ENCODE assay signal across 28 mouse cellular contexts in genomic region chr5:35578411-35578810, GRCm38 (mm10). TPM values are rescaled to one million over a fixed set of nuclear protein-coding genes. Genes with fewer than 3 reads are reported as not detected.
DNase-seq lines count a peak whose midpoint lies in the region; ATAC-seq and TF ChIP-seq lines count a peak whose summit lies in the region.
"Had no signal": no experiment of that assay in that cellular context is flagged by ENCODE, and none has a peak within 500 bp of the region (broad histone marks: within the 10 kb centered on the region; RNA-seq: fewer than 3 reads in every experiment).

No protein-coding gene starts in this region.

- H3K27me3 ChIP-seq in kidney, adult 2 months (replicated peaks; ENCODE audit: control insufficient read depth, insufficient read depth, low read length) = no peaks in the 10 kb centered on the region
- no peaks in the 10 kb centered on the region for H3K27me3 ChIP-seq in megakaryocyte, embryonic 14.5 days (replicated peaks)
- H3K27me3 ChIP-seq: embryonic facial prominence, embryonic 13.5 days; embryonic facial prominence, embryonic 15.5 days; Patski had no signal

- no peak for TF ChIP-seq CTCF in kidney, adult 2 months (conservative IDR thresholded peaks at IDR 0.05; ENCODE audit: insufficient read depth, insufficient read length, low read depth, low read length)

- H3K4me3 ChIP-seq in kidney, adult 2 months (ENCODE audit: insufficient read depth, low read depth, low read length) = no peak overlapping the region
- peak overlapping the region; percentile 14 for H3K4me3 ChIP-seq in megakaryocyte, embryonic 14.5 days (replicated peaks)
- H3K4me3 ChIP-seq: embryonic facial prominence, embryonic 13.5 days; embryonic facial prominence, embryonic 15.5 days; erythroblast, embryonic 14.5 days; forebrain, embryonic 10.5 days; forebrain, embryonic 12.5 days had no signal

- H3K9me3 ChIP-seq in megakaryocyte, embryonic 14.5 days = no peaks in the 10 kb centered on the region
- H3K9me3 ChIP-seq: embryonic facial prominence, embryonic 13.5 days; embryonic facial prominence, embryonic 15.5 days; forebrain, embryonic 10.5 days; forebrain, embryonic 12.5 days had no signal

- DNase-seq in kidney, adult 2 months = peak; percentile 77
- no peak for DNase-seq in kidney, adult 18-20 months
- DNase-seq in kidney, adult 9 months = peak; percentile 78
- DNase-seq in kidney, postnatal 14 days = no peak
- DNase-seq in adipocyte (ENCODE audit: low spot score) = peak; percentile 75
- no peak for DNase-seq in ovary, adult 18-20 months (ENCODE audit: low spot score)
- DNase-seq: adrenal gland, adult 2 months; adrenal gland, postnatal 10 days; adrenal gland, postnatal 25 days; cerebellum, adult 11 months; cerebellum, adult 18-20 months; cerebellum, adult 8-10 months; cerebellum, adult 9-11 months; cerebellum, postnatal 14 days; cerebellum, postnatal 36 days; embryo, embryonic 11 days had no signal

- H3K27ac ChIP-seq in kidney, adult 2 months (ENCODE audit: insufficient read depth, low read depth, low read length) = peak overlapping the region; percentile 73
- H3K27ac ChIP-seq: embryonic facial prominence, embryonic 13.5 days; embryonic facial prominence, embryonic 15.5 days; forebrain, embryonic 10.5 days; forebrain, embryonic 12.5 days had no signal

- 48% methylated on average over 2 of the region's 2 CpGs for WGBS in kidney, adult 2 months

- no peak for TF ChIP-seq POLR2A in kidney, adult 2 months (IDR thresholded peaks at IDR 0.05; ENCODE audit: low read depth, low read length)

- no peaks in the 10 kb centered on the region for H3K36me3 ChIP-seq in kidney, adult 2 months (ENCODE audit: control insufficient read depth, insufficient read depth, low read length)
- peaks cover 5% of the 10 kb centered on the region for H3K36me3 ChIP-seq in megakaryocyte, embryonic 14.5 days (replicated peaks; ENCODE audit: low read length)
- H3K36me3 ChIP-seq: forebrain, embryonic 12.5 days had no signal

- ATAC-seq in megakaryocyte, adult 5-6 weeks (ENCODE audit: poor library complexity, severe bottlenecking) = no peak
- ATAC-seq: activated CD4-positive, CD25-positive, alpha-beta regulatory T cell, adult 4 months; forebrain, embryonic 14.5 days; forebrain, embryonic 16.5 days; Patski had no signal

- H3K4me1 ChIP-seq in kidney, adult 2 months (ENCODE audit: control insufficient read depth, insufficient read depth, low read length) = peaks cover 14% of the 10 kb centered on the region
- H3K4me1 ChIP-seq in megakaryocyte, embryonic 14.5 days = peaks cover 79% of the 10 kb centered on the region

RNA-seq across cellular contexts. Expression of gene Trmt44, which starts 3.5 kb away (rescaled TPM):
- polyA plus RNA-seq in kidney, adult 2 months (2012; rRNA removed) = 4.4 and 4.5 TPM in 2 replicates
- polyA plus RNA-seq in megakaryocyte, embryonic 14.5 days (2012; ENCODE audit: insufficient read depth, low replicate concordance) = 1.2 and 2.3 TPM in 2 replicates
- 4.4 and 6.1 TPM in 2 replicates for total RNA-seq in megakaryocyte, adult 5-6 weeks (2015)
- total RNA-seq in megakaryocyte, adult 5-6 weeks (2017) = 5.7 and 7.7 TPM in 2 replicates

RNA-seq across cellular contexts. Expression of gene Acox3, which starts 4.4 kb away (rescaled TPM):
- polyA plus RNA-seq in kidney, adult 2 months (2012; rRNA removed) = 77.9 and 83.6 TPM in 2 replicates
- polyA plus RNA-seq in megakaryocyte, embryonic 14.5 days (2012; ENCODE audit: insufficient read depth, low replicate concordance) = 2.2 and 5.1 TPM in 2 replicates
- total RNA-seq in megakaryocyte, adult 5-6 weeks (2015) = 54.4 and 64.0 TPM in 2 replicates
- total RNA-seq in megakaryocyte, adult 5-6 weeks (2017) = 64.0 and 74.3 TPM in 2 replicates

RNA-seq across cellular contexts. Expression of gene Cpz, which starts 52.9 kb away (rescaled TPM):
- polyA plus RNA-seq in kidney, adult 2 months (2012; rRNA removed) = 1.4 and 3.0 TPM in 2 replicates
- not detected in 2 replicates for polyA plus RNA-seq in megakaryocyte, embryonic 14.5 days (2012; ENCODE audit: insufficient read depth, low replicate concordance)
- total RNA-seq in megakaryocyte, adult 5-6 weeks (2015) = not detected in 2 replicates
- not detected in 2 replicates for total RNA-seq in megakaryocyte, adult 5-6 weeks (2017)
- total RNA-seq: common myeloid progenitor, adult 5-6 weeks had no signal
- polyA plus RNA-seq: activated CD4-positive, CD25-positive, alpha-beta regulatory T cell, adult 4 months; erythroblast, embryonic 14.5 days had no signal

Comparison
In these comparisons a context has a peak if more than half of its experiments do, and no peak if none do; other contexts are left out.
1. DNase-seq: peak in kidney, adult 2 months (single experiment), kidney, adult 9 months (single experiment) and adipocyte (single experiment); none in kidney, adult 18-20 months (single experiment), kidney, postnatal 14 days (single experiment) and ovary, adult 18-20 months (single experiment).
2. RNA of gene Acox3, which starts 4.4 kb away (polyA plus RNA-seq): 77.9 to 83.6 TPM in kidney, adult 2 months; 2.2 to 5.1 TPM in megakaryocyte, embryonic 14.5 days; every median in the first group is over 10 times any median in the second.